Mouse (Mus musculus) midbrain, embryonic 12.5 days (tissue): ENCODE measurements around the gene Cited4. TPM values are rescaled to one million over a fixed set of nuclear protein-coding genes. Genes with fewer than 3 reads are reported as not detected.

ENCODE experiments used
- ATAC-seq: fragments of 200-750 bp; cut with Nextera tagmentation; 2 replicates; pipeline ENCODE4 v1.8.0; 2017; ENCODE audit warnings: low read depth, moderate TSS enrichment, moderate library complexity; ENCODE audit not compliant: low FRiP score
- H3K27ac ChIP-seq: fragments of 300-500 bp; sonication (generic); replicated peaks from 2 replicates; pipeline ENCODE4 v1.5.1; 2016; ENCODE audit warnings: mild to moderate bottlenecking
- H3K27me3 ChIP-seq: fragments of 300-500 bp; sonication (generic); 2 replicates; pipeline ENCODE4 v1.6.1; 2016; ENCODE audit warnings: mild to moderate bottlenecking
- H3K36me3 ChIP-seq: fragments of 300-500 bp; sonication (generic); 2 replicates; pipeline ENCODE4 v1.6.1; 2016
- H3K4me1 ChIP-seq: fragments of 300-500 bp; sonication (generic); 2 replicates; pipeline ENCODE4 v1.6.1; 2016
- H3K4me2 ChIP-seq: fragments of 300-500 bp; sonication (generic); replicated peaks from 2 replicates; pipeline ENCODE4 v1.6.1; 2016; ENCODE audit warnings: mild to moderate bottlenecking, moderate library complexity
- H3K4me3 ChIP-seq: fragments of 300-500 bp; sonication (generic); 2 replicates; pipeline ENCODE4 v1.5.1; 2016; ENCODE audit warnings: mild to moderate bottlenecking
- H3K9ac ChIP-seq: fragments of 300-500 bp; sonication (generic); replicated peaks from 2 replicates; pipeline ENCODE4 v1.6.1; 2016; ENCODE audit warnings: mild to moderate bottlenecking, moderate library complexity
- H3K9me3 ChIP-seq: fragments of 300-500 bp; sonication (generic); 2 replicates; pipeline ENCODE4 v1.6.1; 2016; ENCODE audit warnings: mild to moderate bottlenecking
- WGBS: fragments of 180-500 bp; shearing (Covaris S2); methylation state at CpG from one replicate; pipeline ENCODE4 v1.1.7; 2016; 5-methylcytosine and 5-hydroxymethylcytosine counted together
- polyA plus RNA-seq: library from polyadenylated mRNA; unstranded; fragments of >200 nt; fragmentation: Nextera tagmentation; extraction: Ambion mirVana; gene quantifications from 2 replicates; pipeline ENCODE4 v1.2.1, GENCODE M21; 2016

Cited4 gene
- polyA plus RNA-seq, 1 experiment from 2014 or later: 5.4 TPM

DNA sequence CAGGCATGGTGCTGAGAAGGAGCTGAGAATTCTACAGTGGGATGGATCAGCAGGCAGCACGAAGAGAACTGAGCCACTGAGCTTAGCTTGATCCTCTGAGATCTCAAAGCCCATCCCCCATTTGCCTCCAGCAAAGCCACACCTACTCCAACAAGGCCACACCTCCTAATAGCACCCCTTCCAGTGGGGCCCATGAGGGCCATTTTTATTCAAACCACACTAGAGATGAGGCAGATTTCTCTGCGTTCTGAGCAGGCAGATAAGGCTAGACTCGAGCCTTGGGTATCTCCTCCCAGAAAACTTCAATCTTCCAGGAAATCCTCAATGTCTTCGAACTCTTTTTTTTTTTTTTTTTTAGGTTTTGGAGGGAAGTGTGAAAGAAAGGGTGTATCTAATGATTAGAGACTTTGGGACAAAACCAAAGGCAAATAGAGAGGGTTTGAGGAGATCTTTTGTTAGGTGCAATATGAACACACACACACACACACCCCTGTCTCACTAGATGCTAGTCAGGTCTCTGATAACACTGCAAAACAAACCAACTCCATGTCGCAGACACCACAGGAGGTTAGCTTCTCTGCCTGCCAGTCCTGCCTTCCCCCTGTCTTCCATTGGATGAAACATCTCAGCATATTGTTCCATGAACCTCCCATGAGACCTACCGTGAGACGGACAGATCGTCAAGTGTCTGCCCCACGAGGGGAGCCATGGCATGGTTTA lies 17.1 kb downstream of the Cited4 start:
- no peak overlapping the region for H3K9ac ChIP-seq
- H3K4me2 ChIP-seq: no peak overlapping the region
- no peak overlapping the region for H3K27ac ChIP-seq
- no peaks in the 10 kb centered on the region for H3K36me3 ChIP-seq
- WGBS: 56% methylated on average over 9 of the region's 9 CpGs
- no peak for ATAC-seq
- H3K4me1 ChIP-seq: peaks cover 4% of the 10 kb centered on the region; the same call in 1 of the 2 replicates
- 0 out of 2 replicates have a peak, but pooled peaks cover 3% of the 10 kb centered on the region for H3K27me3 ChIP-seq
- H3K9me3 ChIP-seq: no peaks in the 10 kb centered on the region
- H3K4me3 ChIP-seq: no peak overlapping the region

DNA sequence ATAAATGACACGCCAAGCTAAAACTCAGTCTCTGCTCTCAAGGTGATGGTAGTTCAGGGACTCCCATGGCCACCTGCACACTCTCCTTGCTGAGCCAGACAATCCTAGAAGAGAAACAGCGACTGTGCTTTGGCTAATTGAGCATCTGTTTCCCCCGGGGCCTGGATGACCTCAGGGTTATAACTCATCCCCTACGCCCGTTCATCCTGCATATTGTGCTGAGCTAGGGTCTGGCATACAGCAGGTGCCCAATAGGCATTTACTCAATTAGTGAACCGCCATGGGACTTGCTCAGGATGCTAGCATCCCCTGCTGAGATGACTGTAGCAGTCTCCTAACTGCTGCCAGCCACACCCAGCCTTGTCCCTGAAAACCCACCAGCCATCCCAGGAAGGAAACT lies 20.9 kb downstream of the Cited4 start:
- H3K4me2 ChIP-seq: no peak overlapping the region
- ATAC-seq: no peak
- H3K36me3 ChIP-seq: no peaks in the 10 kb centered on the region
- no peak overlapping the region for H3K4me3 ChIP-seq
- no peaks in the 10 kb centered on the region for H3K9me3 ChIP-seq
- 55% methylated on average over 6 of the region's 6 CpGs for WGBS
- H3K4me1 ChIP-seq: peaks cover 4% of the 10 kb centered on the region; the same call in 1 of the 2 replicates
- H3K27ac ChIP-seq: no peak overlapping the region
- no peak overlapping the region for H3K9ac ChIP-seq
- no peaks in the 10 kb centered on the region for H3K27me3 ChIP-seq

DNA sequence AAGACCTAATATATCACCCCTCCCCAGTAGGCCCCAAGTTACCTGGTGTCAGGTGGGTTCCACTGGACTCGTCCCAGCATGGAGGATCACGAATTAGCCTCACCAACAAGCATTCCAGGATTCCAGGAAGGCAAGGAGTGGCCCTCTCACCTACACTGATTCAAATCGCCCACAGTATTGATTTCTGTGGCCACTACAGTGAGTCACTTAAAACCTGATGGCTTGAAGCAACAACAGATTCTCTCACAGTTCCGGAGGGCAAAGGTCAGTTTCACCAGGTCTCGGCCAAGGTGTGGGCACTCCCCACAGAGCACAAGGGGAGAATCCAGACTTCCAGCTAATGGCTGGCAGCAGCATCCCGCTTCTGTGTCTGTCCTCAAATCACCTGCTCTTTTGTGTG lies 22.9 kb downstream of the Cited4 start:
- Histone ChIP-seq H3K9ac (no peak overlapping the region), H3K4me1 (peaks cover 4% of the 10 kb centered on the region; the same call in 1 of the 2 replicates), H3K27ac (no peak overlapping the region), H3K4me3 (no peak overlapping the region), H3K4me2 (no peak overlapping the region), H3K36me3 (no peaks in the 10 kb centered on the region), H3K9me3 (no peaks in the 10 kb centered on the region), H3K27me3 (no peaks in the 10 kb centered on the region)
- 75% methylated on average over 6 of the region's 6 CpGs for WGBS
- no peak for ATAC-seq

DNA sequence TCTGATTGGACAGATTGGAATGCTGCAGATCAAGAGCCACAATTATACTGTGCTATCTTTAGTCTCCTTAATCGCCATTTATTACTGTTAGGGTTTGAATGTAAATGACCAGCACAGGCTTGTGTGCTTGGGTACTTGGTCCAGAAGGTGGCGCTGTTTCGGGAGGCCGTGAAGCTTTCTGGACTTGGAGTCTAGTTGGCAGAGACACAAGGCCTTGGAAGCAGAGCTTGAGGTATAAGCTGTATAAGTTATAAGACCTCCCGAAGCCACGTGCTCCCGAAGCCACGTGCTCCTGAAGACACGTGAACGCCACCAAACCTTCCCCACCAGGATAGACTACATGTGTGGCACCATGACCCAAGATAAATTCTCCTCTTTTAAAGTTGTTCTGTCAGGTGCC lies 26.3 kb downstream of the Cited4 start:
- H3K4me3 ChIP-seq: no peak overlapping the region
- peaks cover 16% of the 10 kb centered on the region for H3K27me3 ChIP-seq
- H3K4me1 ChIP-seq: no peaks in the 10 kb centered on the region
- no peak overlapping the region for H3K4me2 ChIP-seq
- no peak for ATAC-seq
- 35% methylated on average over 10 of the region's 10 CpGs for WGBS
- no peak overlapping the region for H3K27ac ChIP-seq
- H3K36me3 ChIP-seq: no peaks in the 10 kb centered on the region
- H3K9me3 ChIP-seq: no peaks in the 10 kb centered on the region
- H3K9ac ChIP-seq: no peak overlapping the region

DNA sequence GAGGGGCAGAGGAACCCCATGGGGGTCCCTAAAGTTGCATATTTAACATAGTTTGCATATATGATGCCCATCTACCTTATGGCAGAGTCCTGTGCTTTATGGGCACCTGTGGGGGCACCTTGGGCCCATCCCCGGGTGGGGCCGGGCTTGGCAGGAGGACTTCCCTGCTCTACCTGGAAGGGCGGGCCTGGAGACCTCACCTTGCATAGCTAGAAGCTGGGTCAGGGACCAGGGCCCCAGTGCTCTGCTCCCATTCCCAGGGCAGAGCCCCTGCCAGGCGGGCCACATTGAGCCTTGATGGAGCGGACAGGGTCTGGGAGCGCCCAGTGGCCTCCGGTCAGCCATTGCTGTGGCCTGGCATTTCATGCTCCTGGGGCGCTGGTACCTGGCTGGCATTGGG lies 31.0 kb downstream of the Cited4 start:
- no peak overlapping the region for H3K9ac ChIP-seq
- H3K9me3 ChIP-seq: no peaks in the 10 kb centered on the region
- H3K27me3 ChIP-seq: peaks cover 50% of the 10 kb centered on the region
- H3K4me1 ChIP-seq: 0 out of 2 replicates have a peak, but pooled peaks cover 3% of the 10 kb centered on the region
- peaks cover 5% of the 10 kb centered on the region; the same call in 1 of the 2 replicates for H3K36me3 ChIP-seq
- H3K4me3 ChIP-seq: no peak overlapping the region
- ATAC-seq: no peak
- 92% methylated on average over 8 of the region's 8 CpGs for WGBS
- H3K27ac ChIP-seq: no peak overlapping the region
- H3K4me2 ChIP-seq: no peak overlapping the region

DNA sequence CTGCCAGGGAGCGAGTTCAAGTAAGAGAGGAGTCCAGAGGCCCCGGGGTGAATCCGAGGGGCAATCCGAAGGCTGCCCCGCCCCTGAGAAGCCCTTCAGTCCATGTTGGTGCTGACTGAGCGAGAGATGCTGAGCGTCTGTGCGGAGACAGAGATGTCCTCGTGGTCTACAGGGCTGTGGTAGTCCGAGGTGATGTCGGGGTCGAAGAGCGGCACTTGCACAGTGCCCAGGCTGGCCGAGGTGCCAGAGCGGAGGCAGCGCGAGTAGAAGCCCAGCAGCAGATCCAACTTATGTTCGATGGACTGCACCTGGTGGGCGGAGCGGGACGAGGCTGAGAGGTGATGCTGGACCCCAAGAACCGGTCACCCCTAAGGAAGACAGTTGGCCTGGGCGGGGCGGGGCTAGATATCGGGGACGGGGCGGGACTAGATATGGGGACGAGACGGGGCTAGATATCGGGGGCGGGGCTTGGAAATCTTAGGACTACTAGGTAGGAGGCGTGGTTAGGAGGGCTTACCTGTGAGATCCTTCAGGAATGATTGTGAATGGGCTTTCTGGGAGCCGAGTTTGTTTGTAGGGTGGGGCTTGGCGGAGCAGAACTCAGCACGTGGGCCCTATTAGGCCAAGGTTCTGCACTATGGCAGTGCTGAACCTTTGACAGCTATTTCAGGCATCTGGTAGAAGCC lies 31.6 kb downstream of the Cited4 start:
- Histone ChIP-seq H3K36me3 (peaks cover 5% of the 10 kb centered on the region; the same call in 1 of the 2 replicates), H3K4me2 (peak overlapping the region; percentile 41), H3K27ac (no peak overlapping the region), H3K9ac (no peak overlapping the region), H3K4me3 (0 out of 2 replicates have a peak overlapping the region, but pooled peaks have one; percentile 10), H3K9me3 (no peaks in the 10 kb centered on the region), H3K4me1 (0 out of 2 replicates have a peak, but pooled peaks cover 3% of the 10 kb centered on the region), H3K27me3 (peaks cover 50% of the 10 kb centered on the region)
- ATAC-seq: no peak
- 17% methylated on average over 34 of the region's 35 CpGs for WGBS

DNA sequence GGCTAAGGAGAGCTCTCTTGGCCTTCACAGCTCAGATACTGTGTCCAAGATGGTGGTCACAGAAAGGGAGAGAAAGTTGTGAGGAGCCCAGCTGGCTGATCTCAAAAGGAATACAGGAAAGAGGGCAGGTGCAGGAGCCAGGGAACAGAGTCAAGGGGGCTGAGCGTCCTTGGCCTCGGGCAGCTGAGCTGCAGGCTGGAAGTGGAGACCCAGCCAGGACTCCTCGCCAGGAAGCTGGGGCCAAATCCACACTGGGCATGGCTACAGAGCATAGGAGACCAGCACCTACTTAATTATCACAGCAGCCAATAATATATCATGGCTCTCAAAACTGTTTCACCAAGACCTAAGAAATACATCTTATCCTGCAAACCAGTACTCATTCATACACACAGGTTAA lies 34.8 kb downstream of the Cited4 start:
- ATAC-seq: no peak
- H3K9me3 ChIP-seq: no peaks in the 10 kb centered on the region
- 0 out of 2 replicates have a peak, but pooled peaks cover 3% of the 10 kb centered on the region for H3K4me1 ChIP-seq
- H3K27ac ChIP-seq: no peak overlapping the region
- H3K4me3 ChIP-seq: no peak overlapping the region
- H3K4me2 ChIP-seq: no peak overlapping the region
- peaks cover 5% of the 10 kb centered on the region; the same call in 1 of the 2 replicates for H3K36me3 ChIP-seq
- H3K27me3 ChIP-seq: peaks cover 53% of the 10 kb centered on the region
- 83% methylated on average over 3 of the region's 3 CpGs for WGBS
- H3K9ac ChIP-seq: no peak overlapping the region

DNA sequence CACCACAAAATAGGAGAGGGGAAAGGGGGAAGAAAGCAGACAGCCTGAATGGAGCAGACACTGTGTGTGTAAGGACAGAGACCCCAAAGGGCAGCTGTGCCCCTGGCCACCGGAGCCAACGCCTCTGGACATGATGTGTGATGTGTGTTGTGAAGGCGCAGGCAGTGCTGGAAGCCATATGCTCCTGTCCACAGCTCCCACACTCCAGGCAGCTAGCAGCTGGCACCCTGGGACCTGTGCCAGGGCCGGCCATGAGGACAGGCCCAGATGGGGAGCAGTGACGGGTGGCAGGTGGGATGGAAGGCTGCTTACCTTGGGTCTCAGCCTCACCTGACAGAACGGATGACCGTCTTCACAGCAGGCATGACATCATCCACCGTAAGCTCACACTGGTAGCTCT lies 35.7 kb downstream of the Cited4 start:
- no peak for ATAC-seq
- Histone ChIP-seq H3K4me2 (no peak overlapping the region), H3K27ac (no peak overlapping the region), H3K9me3 (no peaks in the 10 kb centered on the region), H3K36me3 (peaks cover 5% of the 10 kb centered on the region; the same call in 1 of the 2 replicates), H3K27me3 (peaks cover 44% of the 10 kb centered on the region), H3K4me1 (0 out of 2 replicates have a peak, but pooled peaks cover 3% of the 10 kb centered on the region), H3K4me3 (no peak overlapping the region), H3K9ac (no peak overlapping the region)
- 93% methylated on average over 8 of the region's 8 CpGs for WGBS

DNA sequence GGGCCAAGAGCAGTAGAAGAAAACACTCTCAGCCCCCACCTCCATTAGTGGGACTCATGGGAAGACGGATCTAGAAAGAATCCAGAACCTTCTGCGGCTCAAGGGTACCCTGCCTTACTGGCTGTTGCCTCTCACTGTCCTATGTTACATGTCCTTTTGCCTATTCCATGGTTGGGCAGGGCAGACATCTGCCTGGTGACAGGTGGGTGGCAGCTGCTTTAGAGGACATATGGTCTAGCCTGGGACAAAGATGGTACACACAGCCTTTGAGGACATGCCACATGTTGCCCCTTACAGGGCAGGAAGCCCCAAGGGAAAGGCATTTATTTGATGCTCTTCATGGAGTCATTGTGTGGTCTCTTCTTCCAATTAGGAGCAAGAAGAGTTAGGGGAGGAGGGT lies 36.1 kb downstream of the Cited4 start:
- Histone ChIP-seq H3K9ac (no peak overlapping the region), H3K36me3 (peaks cover 5% of the 10 kb centered on the region; the same call in 1 of the 2 replicates), H3K9me3 (no peaks in the 10 kb centered on the region), H3K27ac (no peak overlapping the region), H3K4me1 (0 out of 2 replicates have a peak, but pooled peaks cover 3% of the 10 kb centered on the region), H3K4me3 (no peak overlapping the region), H3K4me2 (no peak overlapping the region), H3K27me3 (peaks cover 39% of the 10 kb centered on the region)
- WGBS: 93% methylated on average over 2 of the region's 2 CpGs
- ATAC-seq: no peak

DNA sequence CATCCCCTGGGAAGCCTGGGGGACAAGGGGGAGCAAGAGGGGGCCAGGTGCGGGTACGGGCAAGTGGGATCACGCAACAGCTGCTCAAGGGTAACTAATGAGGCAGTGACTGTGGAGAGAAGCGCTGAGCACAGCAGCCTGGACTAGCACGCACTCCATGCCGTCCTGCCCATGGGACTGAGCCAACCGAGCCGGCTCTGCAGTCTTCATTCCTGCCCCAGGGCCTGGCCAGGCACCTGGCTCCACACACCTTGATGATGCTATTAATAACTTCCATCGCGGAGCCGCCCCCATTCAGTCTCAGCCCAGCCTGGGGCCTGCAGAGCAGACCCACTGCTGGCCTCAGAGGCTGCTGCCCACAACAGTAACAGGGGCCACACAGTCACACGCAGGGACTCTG lies 45.9 kb downstream of the Cited4 start:
- H3K4me3 ChIP-seq: no peak overlapping the region
- no peak overlapping the region for H3K4me2 ChIP-seq
- WGBS: 82% methylated on average over 12 of the region's 12 CpGs
- ATAC-seq: no peak
- no peak overlapping the region for H3K9ac ChIP-seq
- H3K27me3 ChIP-seq: peaks cover 33% of the 10 kb centered on the region
- H3K9me3 ChIP-seq: no peaks in the 10 kb centered on the region
- no peak overlapping the region for H3K27ac ChIP-seq
- H3K4me1 ChIP-seq: peaks cover 13% of the 10 kb centered on the region; the same call in 1 of the 2 replicates
- H3K36me3 ChIP-seq: no peaks in the 10 kb centered on the region

DNA sequence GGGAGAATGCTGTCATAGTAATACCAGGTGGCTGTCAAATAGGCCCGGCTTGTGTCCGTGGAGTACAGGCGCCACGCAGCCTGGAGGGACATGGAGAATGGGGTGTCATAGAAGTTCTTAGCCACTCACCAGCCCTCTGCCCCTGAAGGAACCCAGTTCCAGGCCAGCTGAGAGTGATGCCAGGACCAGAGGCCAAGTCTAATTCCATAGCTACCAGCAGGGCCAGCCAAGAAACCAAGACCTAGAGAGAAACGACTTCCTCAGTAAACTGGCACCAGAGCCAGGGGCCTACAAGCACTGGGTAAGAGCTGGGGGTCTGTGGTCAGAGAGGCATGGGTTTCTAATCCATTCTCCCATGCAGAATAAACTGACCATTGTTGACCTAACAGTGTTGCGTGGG lies 46.6 kb downstream of the Cited4 start:
- no peak overlapping the region for H3K27ac ChIP-seq
- H3K9me3 ChIP-seq: no peaks in the 10 kb centered on the region
- no peak overlapping the region for H3K4me2 ChIP-seq
- H3K27me3 ChIP-seq: peaks cover 41% of the 10 kb centered on the region
- H3K4me3 ChIP-seq: no peak overlapping the region
- peaks cover 13% of the 10 kb centered on the region; the same call in 1 of the 2 replicates for H3K4me1 ChIP-seq
- 89% methylated on average over 6 of the region's 6 CpGs for WGBS
- no peak overlapping the region for H3K9ac ChIP-seq
- no peak for ATAC-seq
- no peaks in the 10 kb centered on the region for H3K36me3 ChIP-seq

DNA sequence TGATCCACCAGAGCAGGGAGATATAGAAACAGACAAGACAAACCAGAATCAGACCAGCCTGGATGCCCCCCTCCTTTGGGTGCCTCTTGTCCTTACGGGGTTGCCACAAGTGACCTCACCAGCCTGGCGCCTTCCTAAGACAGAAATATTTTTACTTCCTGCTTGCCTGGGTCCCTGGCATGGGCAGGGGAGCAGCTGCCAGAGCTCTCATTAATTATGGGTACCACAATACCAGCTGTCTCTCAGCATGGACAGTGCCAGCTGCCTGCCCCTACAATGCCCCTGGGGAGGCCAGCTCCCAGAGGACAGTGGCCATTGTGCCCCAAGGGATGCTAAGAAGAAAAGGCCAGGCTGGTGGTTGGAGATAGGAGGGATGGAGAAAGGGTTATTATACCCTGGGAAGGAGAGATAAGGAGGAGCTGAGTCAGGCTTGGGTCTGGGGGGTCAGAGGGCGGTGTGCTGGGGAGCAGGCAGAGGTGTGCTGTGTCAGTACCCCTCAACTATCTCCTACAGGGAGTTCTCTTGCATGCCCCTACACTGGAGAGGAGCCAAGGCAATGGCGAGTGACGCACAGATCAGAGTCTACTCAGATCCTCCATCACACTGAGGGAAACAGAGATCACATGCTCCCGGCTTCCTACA lies 47.6 kb downstream of the Cited4 start:
- WGBS: 83% methylated on average over 6 of the region's 6 CpGs
- Histone ChIP-seq H3K36me3 (no peaks in the 10 kb centered on the region), H3K4me1 (peaks cover 13% of the 10 kb centered on the region; the same call in 1 of the 2 replicates), H3K27ac (no peak overlapping the region), H3K27me3 (peaks cover 46% of the 10 kb centered on the region), H3K4me2 (no peak overlapping the region), H3K9me3 (no peaks in the 10 kb centered on the region), H3K9ac (no peak overlapping the region), H3K4me3 (no peak overlapping the region)
- no peak for ATAC-seq
